Mouse (Mus musculus) CH12.LX (cell line): ENCODE data around the gene Cic. TPM values are rescaled to one million over a fixed set of nuclear protein-coding genes. Genes with fewer than 3 reads are reported as not detected.

Experiments used
- DNase-seq: peaks from one replicate; pipeline ENCODE4 v3.0.0-alpha.2; 2013; ENCODE audit errors: extremely low read depth
- H3K27ac ChIP-seq: 2 replicates; pipeline ENCODE4 v1.5.1; 2012; ENCODE audit warnings: low read depth, mild to moderate bottlenecking, control low read depth, moderate library complexity; ENCODE audit not compliant: insufficient read depth
- H3K27me3 ChIP-seq: replicated peaks from 2 replicates; pipeline ENCODE3; 2012; ENCODE audit warnings: inconsistent platforms
- H3K36me3 ChIP-seq, 2 experiments: replicated peaks in 1 of 2; 2 replicates each; pipeline versions ENCODE3 to v1.6.1; 2012; ENCODE audit warnings: inconsistent platforms in 1 of 2, low read length in 1 of 2, mild to moderate bottlenecking in 1 of 2, mixed read lengths in 1 of 2, moderate library complexity in 1 of 2; ENCODE audit not compliant: control insufficient read depth in 1 of 2, insufficient read depth in 1 of 2
- H3K4me1 ChIP-seq, 2 experiments: 2 replicates each; pipeline ENCODE4 v1.6.1; 2012; ENCODE audit warnings: inconsistent platforms in 1 of 2, moderate library complexity in 1 of 2; ENCODE audit not compliant: insufficient read depth in 2 of 2, control insufficient read depth in 1 of 2
- H3K4me2 ChIP-seq: 2 replicates; pipeline ENCODE4 v1.6.1; 2012; ENCODE audit warnings: low read depth, mild to moderate bottlenecking, control low read depth; ENCODE audit not compliant: poor library complexity, insufficient read depth, severe bottlenecking
- H3K4me3 ChIP-seq, 3 experiments: fragments of 150-350 bp in 1 of 3; sonication (generic) in 1 of 3; replicated peaks in 1 of 3; 2 replicates each; pipeline versions ENCODE3 to v1.5.1; 2011 to 2012; ENCODE audit warnings: low read depth in 2 of 3, low read length in 2 of 3, mild to moderate bottlenecking in 2 of 3, moderate library complexity in 2 of 3, control low read depth in 1 of 3, improper control_type of control experiment in 1 of 3, inconsistent platforms in 1 of 3, mixed read lengths in 1 of 3; ENCODE audit not compliant: poor library complexity in 1 of 3
- H3K79me2 ChIP-seq: replicated peaks from 2 replicates; pipeline ENCODE4 v1.6.1; 2012; ENCODE audit warnings: mild to moderate bottlenecking, moderate library complexity; ENCODE audit not compliant: control insufficient read depth, poor library complexity, insufficient read depth, severe bottlenecking; ENCODE audit errors: extremely low read depth
- H3K9ac ChIP-seq: 2 replicates; pipeline ENCODE4 v1.6.1; 2012; ENCODE audit warnings: low read depth, mild to moderate bottlenecking, control low read depth, moderate library complexity; ENCODE audit not compliant: insufficient read depth
- H3K9me3 ChIP-seq: replicated peaks from 2 replicates; pipeline ENCODE3; 2012; ENCODE audit warnings: low read length, inconsistent platforms, mixed read lengths
- BHLHE40 ChIP-seq: IDR thresholded peaks from 2 replicates; pipeline ENCODE4 v1.6.1; 2011; ENCODE audit warnings: mild to moderate bottlenecking, low read depth, low read length, improper control_type of control experiment
- CHD1 ChIP-seq: IDR thresholded peaks from 2 replicates; pipeline ENCODE4 v1.6.1; 2012; ENCODE audit warnings: low read depth, low read length, improper control_type of control experiment, inconsistent platforms
- CHD2 ChIP-seq: IDR thresholded peaks from 2 replicates; pipeline ENCODE4 v1.6.1; 2011; ENCODE audit warnings: low read length, improper control_type of control experiment
- CTCF ChIP-seq, 2 experiments: IDR thresholded peaks in 1 of 2; conservative IDR thresholded peaks in 1 of 2; 2 replicates each; pipeline ENCODE4 v1.5.1; 2011 to 2012; ENCODE audit warnings: low read depth in 2 of 2, low read length in 2 of 2, improper control_type of control experiment in 1 of 2, inconsistent platforms in 1 of 2, mild to moderate bottlenecking in 1 of 2, moderate library complexity in 1 of 2
- E2F4 ChIP-seq: IDR thresholded peaks from 2 replicates; pipeline ENCODE4 v1.6.1; 2011; ENCODE audit warnings: low read depth, low read length, improper control_type of control experiment; ENCODE audit not compliant: insufficient replicate concordance
- ELF1 ChIP-seq: IDR thresholded peaks from 2 replicates; pipeline ENCODE4 v1.6.1; 2014; ENCODE audit warnings: low read depth, mild to moderate bottlenecking, inconsistent platforms, low read length, improper control_type of control experiment
- EP300 ChIP-seq: IDR thresholded peaks from 2 replicates; pipeline ENCODE4 v1.6.1; 2011; ENCODE audit warnings: low read length, improper control_type of control experiment
- ETS1 ChIP-seq: conservative IDR thresholded peaks from 2 replicates; pipeline ENCODE4 v1.6.1; 2012; ENCODE audit warnings: low read depth, mild to moderate bottlenecking, inconsistent platforms, low read length, improper control_type of control experiment, moderate library complexity
- GABPA ChIP-seq: IDR thresholded peaks from 2 replicates; pipeline ENCODE4 v1.6.1; 2012; ENCODE audit warnings: low read depth, low read length, improper control_type of control experiment, inconsistent platforms; ENCODE audit not compliant: insufficient replicate concordance
- HCFC1 ChIP-seq: IDR thresholded peaks from 2 replicates; pipeline ENCODE4 v1.6.1; 2012; ENCODE audit warnings: low read depth, mild to moderate bottlenecking, inconsistent platforms, low read length, improper control_type of control experiment
- IRF4 ChIP-seq: IDR thresholded peaks from 2 replicates; pipeline ENCODE4 v1.6.1; 2014; ENCODE audit warnings: low read depth, mild to moderate bottlenecking, inconsistent platforms, low read length, improper control_type of control experiment
- JUN ChIP-seq: IDR thresholded peaks from 2 replicates; pipeline ENCODE4 v1.6.1; 2011; ENCODE audit warnings: low read depth, mild to moderate bottlenecking, low read length, improper control_type of control experiment, moderate library complexity; ENCODE audit not compliant: insufficient read depth
- JUND ChIP-seq: conservative IDR thresholded peaks from 2 replicates; pipeline ENCODE4 v1.6.1; 2011; ENCODE audit warnings: low read depth, low read length, improper control_type of control experiment
- KAT2A ChIP-seq: IDR thresholded peaks from 2 replicates; pipeline ENCODE4 v1.6.1; 2012; ENCODE audit warnings: low read length, improper control_type of control experiment, inconsistent platforms; ENCODE audit not compliant: insufficient replicate concordance
- MAFK ChIP-seq: IDR thresholded peaks from 2 replicates; pipeline ENCODE4 v1.6.1; 2011; ENCODE audit warnings: low read length, improper control_type of control experiment; ENCODE audit not compliant: insufficient replicate concordance
- MAX ChIP-seq: IDR thresholded peaks from 2 replicates; pipeline ENCODE4 v1.6.1; 2011; ENCODE audit warnings: low read length, improper control_type of control experiment
- MAZ ChIP-seq: IDR thresholded peaks from 2 replicates; pipeline ENCODE4 v1.6.1; 2012; ENCODE audit warnings: low read depth, mild to moderate bottlenecking, inconsistent platforms, low read length, improper control_type of control experiment, moderate library complexity
- MEF2A ChIP-seq: IDR thresholded peaks from 2 replicates; pipeline ENCODE4 v1.6.1; 2014; ENCODE audit warnings: low read depth, mild to moderate bottlenecking, inconsistent platforms, low read length, improper control_type of control experiment, borderline replicate concordance
- MXI1 ChIP-seq: IDR thresholded peaks from 2 replicates; pipeline ENCODE4 v1.6.1; 2011; ENCODE audit warnings: mild to moderate bottlenecking, low read depth, low read length, improper control_type of control experiment
- MYC ChIP-seq: IDR thresholded peaks from 2 replicates; pipeline ENCODE4 v1.6.1; 2011; ENCODE audit warnings: low read depth, mild to moderate bottlenecking, improper control_type of control experiment, low read length
- NELFE ChIP-seq: IDR thresholded peaks from 2 replicates; pipeline ENCODE4 v1.6.1; 2011; ENCODE audit warnings: low read depth, low read length, improper control_type of control experiment
- NRF1 ChIP-seq: IDR thresholded peaks from 2 replicates; pipeline ENCODE4 v1.6.1; 2014; ENCODE audit warnings: low read depth, mild to moderate bottlenecking, inconsistent platforms, low read length, improper control_type of control experiment, moderate library complexity
- PAX5 ChIP-seq: IDR thresholded peaks from 2 replicates; pipeline ENCODE4 v1.6.1; 2012; ENCODE audit warnings: low read length, inconsistent platforms, mixed read lengths
- POLR2A ChIP-seq: IDR thresholded peaks from 2 replicates; pipeline ENCODE4 v1.6.1; 2011; ENCODE audit warnings: low read depth, mild to moderate bottlenecking, improper control_type of control experiment, low read length
- POLR2AphosphoS2 ChIP-seq: IDR thresholded peaks from 2 replicates; pipeline ENCODE4 v1.6.1; 2011; ENCODE audit warnings: low read depth, low read length, improper control_type of control experiment
- RAD21 ChIP-seq: IDR thresholded peaks from 2 replicates; pipeline ENCODE4 v1.6.1; 2011; ENCODE audit warnings: low read depth, mild to moderate bottlenecking, low read length, improper control_type of control experiment, moderate library complexity
- RCOR1 ChIP-seq: conservative IDR thresholded peaks from 2 replicates; pipeline ENCODE4 v1.6.1; 2012; ENCODE audit warnings: low read depth, mild to moderate bottlenecking, inconsistent platforms, low read length, improper control_type of control experiment
- SIN3A ChIP-seq: IDR thresholded peaks from 2 replicates; pipeline ENCODE4 v1.6.1; 2012; ENCODE audit warnings: low read length, improper control_type of control experiment, inconsistent platforms
- SMC3 ChIP-seq: IDR thresholded peaks from 2 replicates; pipeline ENCODE4 v1.6.1; 2011; ENCODE audit warnings: low read depth, low read length, improper control_type of control experiment
- TBP ChIP-seq: conservative IDR thresholded peaks from 2 replicates; pipeline ENCODE4 v1.6.1; 2011; ENCODE audit warnings: low read depth, low read length, improper control_type of control experiment
- TCF12 ChIP-seq: IDR thresholded peaks from 2 replicates; pipeline ENCODE4 v1.6.1; 2014; ENCODE audit warnings: low read depth, mild to moderate bottlenecking, inconsistent platforms, low read length, improper control_type of control experiment
- UBTF ChIP-seq: IDR thresholded peaks from 2 replicates; pipeline ENCODE4 v1.6.1; 2012; ENCODE audit warnings: low read depth, mild to moderate bottlenecking, inconsistent platforms, low read length, improper control_type of control experiment, moderate library complexity
- USF1 ChIP-seq: IDR thresholded peaks from 2 replicates; pipeline ENCODE4 v1.6.1; 2014; ENCODE audit warnings: low read depth, mild to moderate bottlenecking, inconsistent platforms, low read length, improper control_type of control experiment
- USF2 ChIP-seq: conservative IDR thresholded peaks from 2 replicates; pipeline ENCODE4 v1.6.1; 2011; ENCODE audit warnings: low read depth, low read length, improper control_type of control experiment
- ZC3H11A ChIP-seq: IDR thresholded peaks from 2 replicates; pipeline ENCODE4 v1.6.1; 2012; ENCODE audit warnings: low read depth, mild to moderate bottlenecking, inconsistent platforms, low read length, improper control_type of control experiment
- ZKSCAN1 ChIP-seq: IDR thresholded peaks from 2 replicates; pipeline ENCODE4 v1.6.1; 2012; ENCODE audit warnings: low read depth, inconsistent platforms, low read length, improper control_type of control experiment, borderline replicate concordance
- ZMIZ1 ChIP-seq: IDR thresholded peaks from 2 replicates; pipeline ENCODE4 v1.6.1; 2012; ENCODE audit warnings: low read depth, mild to moderate bottlenecking, inconsistent platforms, low read length, improper control_type of control experiment
- ZNF384 ChIP-seq: IDR thresholded peaks from 2 replicates; pipeline ENCODE4 v1.6.1; 2012; ENCODE audit warnings: low read depth, low read length, improper control_type of control experiment, inconsistent platforms
- dilution Hi-C: fragments of 300-500 bp; cut with MboI; formaldehyde crosslinking; loops from 2 replicates; pipeline ENCODE4 v1.14.3; 2020; ENCODE audit warnings: low sequenced_read_pairs; ENCODE audit not compliant: extremely low pct_unique_long_range_greater_than_20kb, extremely low pct_ligation_motif_present
- in situ Hi-C: fragments of 300-500 bp; cut with MboI; formaldehyde crosslinking; loops from 3 replicates; pipeline ENCODE4 v1.14.3; 2019; ENCODE audit warnings: low sequenced_read_pairs, low pct_ligation_motif_present, low pct_unique_long_range_greater_than_20kb, mixed read lengths
- polyA plus RNA-seq: library from polyadenylated mRNA; unstranded; fragments of >175 nt; gene quantifications from 2 replicates; pipeline ENCODE4 v1.2.1, GENCODE M21; 2012; ENCODE audit warnings: low read depth; ENCODE audit not compliant: insufficient read length
- total RNA-seq, 2 experiments: library from RNA; depleted of rRNA; stranded (reverse); fragments of 300-350 nt in 1 of 2; fragments of >200 nt in 1 of 2; gene quantifications; 2 replicates each; pipeline ENCODE4 v1.2.3; 2012 to 2014

The Cic gene
- total and polyA plus RNA-seq, 3 experiments = 2.5 to 34.5 (median 21.7) TPM

DNA sequence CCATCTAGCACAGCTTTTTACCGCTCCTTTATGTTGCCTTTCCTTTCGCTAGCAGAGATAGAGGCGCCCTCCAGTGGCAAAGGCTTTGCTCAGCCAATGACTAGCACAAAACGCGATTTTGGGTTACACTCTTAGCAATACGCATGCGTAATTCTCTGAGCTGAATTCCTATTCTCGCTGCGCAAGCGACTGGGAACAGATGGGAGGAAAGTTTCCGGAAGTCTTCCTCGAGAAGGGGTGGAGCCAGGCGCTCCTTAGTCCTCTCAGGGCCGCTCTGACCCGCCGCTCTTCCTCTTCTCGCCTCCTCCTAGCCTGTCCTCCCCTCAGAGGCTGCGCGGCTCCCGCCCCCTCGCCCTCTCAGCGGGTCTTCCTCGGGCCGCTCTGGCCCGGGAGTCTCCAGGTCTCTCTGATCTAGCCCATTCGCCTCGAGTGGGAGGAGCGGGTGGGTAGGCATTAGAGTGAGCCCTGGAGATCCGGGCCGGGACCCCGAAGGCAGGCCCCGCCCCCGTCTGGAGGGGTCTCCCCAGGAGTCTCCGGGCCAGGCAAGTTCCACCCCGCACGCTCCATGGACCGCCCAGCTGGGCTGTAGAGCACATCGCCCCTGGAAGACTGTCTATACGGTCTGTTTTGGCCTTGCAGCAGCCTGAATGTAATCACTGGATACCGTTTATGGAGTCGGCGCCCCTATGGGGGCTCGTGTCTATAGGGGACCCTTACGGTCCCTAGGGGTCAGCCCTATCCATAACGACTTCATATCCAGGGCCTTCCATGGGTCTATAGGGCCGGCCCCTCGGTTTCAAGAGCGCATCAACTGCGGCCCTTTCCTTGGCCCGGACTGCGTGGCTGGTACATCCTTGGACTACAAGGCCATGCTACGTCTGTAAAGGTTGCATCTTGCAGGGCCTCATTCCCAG, 49.3 kb downstream of the Cic start, which contains the start of gene Megf8:
TSS of gene Megf8 (plus strand) at position 633 of the 914 bp plus-strand sequence.
- no peak within 1 kb of the TSS for H3K27ac ChIP-seq
- no peak for TF ChIP-seq UBTF
- TF ChIP-seq IRF4 = no peak
- TF ChIP-seq USF1 = no peak
- no peak for TF ChIP-seq ZMIZ1
- 0 out of 2 replicates have a peak, but pooled peaks have one; percentile 9 for TF ChIP-seq EP300
- 0 out of 2 replicates have a peak, but pooled peaks have one; percentile 42 for TF ChIP-seq MAZ
- no peak for TF ChIP-seq MAX
- no peak for TF ChIP-seq ZNF384
- no peak for TF ChIP-seq PAX5
- peak; percentile 54 for TF ChIP-seq POLR2A
- TF ChIP-seq MXI1 = no peak
- TF ChIP-seq SMC3 = peak; percentile 95
- TF ChIP-seq ETS1 = no peak
- TF ChIP-seq HCFC1 = peak; percentile 67
- no peak for TF ChIP-seq E2F4
- peak; percentile 60; the same call in 1 of the 2 replicates for TF ChIP-seq NELFE
- no peak for TF ChIP-seq GABPA
- TF ChIP-seq TBP = 0 out of 2 replicates have a peak, but pooled peaks have one; percentile 44
- peak; percentile 49; the same call in 1 of the 2 replicates for TF ChIP-seq ZC3H11A
- no peak for TF ChIP-seq RCOR1
- TF ChIP-seq USF2 = no peak
- TF ChIP-seq MEF2A = no peak
- no peak for TF ChIP-seq CHD2
- peak; percentile 79 for TF ChIP-seq MYC
- 0 out of 2 replicates have a peak, but pooled peaks have one; percentile 42 for TF ChIP-seq SIN3A
- peak; percentile 83 for TF ChIP-seq ELF1
- TF ChIP-seq RAD21 = peak; percentile 91
- TF ChIP-seq JUN = no peak
- TF ChIP-seq CHD1 = no peak
- TF ChIP-seq JUND = 0 out of 2 replicates have a peak, but pooled peaks have one; percentile 25
- TF ChIP-seq ZKSCAN1 = no peak
- no peak for TF ChIP-seq TCF12
- no peak for TF ChIP-seq POLR2AphosphoS2
- TF ChIP-seq NRF1 = peak; percentile 89
- peak; percentile 62 to 97; a peak in 3 of 4 replicates for TF ChIP-seq CTCF (conservative IDR thresholded peaks at IDR 0.05 in 1 of 2, IDR thresholded peaks at IDR 0.05 in 1 of 2; ENCODE audit: low read depth in 2 of 2, low read length in 2 of 2)
- TF ChIP-seq BHLHE40 = no peak
- no peak for TF ChIP-seq MAFK
- no peak for TF ChIP-seq KAT2A
- TF ChIP-seq, all 38 proteins: peak for 15
- peaks cover 2% of the 10 kb centered on the region for H3K9me3 ChIP-seq

More for the DNA sequence above, 49.3 kb downstream of the Cic start, which contains the start of gene Megf8:
- Histone ChIP-seq H3K4me3 (peak within 1 kb of the TSS; percentile 7 to 38 (median 34)), H3K4me2 (peak within 1 kb of the TSS; percentile 62), H3K36me3 (no peaks in the 10 kb centered on the region), H3K27me3 (peaks cover 46% of the 10 kb centered on the region), H3K9ac (no peak within 1 kb of the TSS; the same call in 1 of the 2 replicates), H3K4me1 (peaks cover 7 to 14% of the 10 kb centered on the region in 2 experiments; a peak in 3 of 4 replicates), H3K79me2 (no peaks in the 10 kb centered on the region)
- DNase-seq = peak; percentile 94
- in situ Hi-C loops = no loop called here
- dilution Hi-C loops = no loop called here
